Comparison of ENCODE assay signal across 30 mouse cellular contexts in genomic region chr9:103232232-103233005, GRCm38 (mm10). TPM values are rescaled to one million over a fixed set of nuclear protein-coding genes. Genes with fewer than 3 reads are reported as not detected.
DNase-seq lines count a peak whose midpoint lies in the region; ATAC-seq and TF ChIP-seq lines count a peak whose summit lies in the region.
"Had no signal": no experiment of that assay in that cellular context is flagged by ENCODE, and none has a peak within 500 bp of the region (broad histone marks: within the 10 kb centered on the region; RNA-seq: fewer than 3 reads in every experiment).

No protein-coding gene starts in this region.

- WGBS in hindbrain, embryonic 10.5 days, result 90% methylated on average over 7 of the region's 7 CpGs
- WGBS in hindbrain, embryonic 12.5 days, result 90% methylated on average over 7 of the region's 7 CpGs
- 41% methylated on average over 7 of the region's 7 CpGs for WGBS in liver, adult 2 months
- 75% methylated on average over 7 of the region's 7 CpGs for WGBS in liver, embryonic 11.5 days
- WGBS in limb, embryonic 10.5 days, result 89% methylated on average over 7 of the region's 7 CpGs

- no peaks in the 10 kb centered on the region for H3K79me2 ChIP-seq in liver, adult 2 months (ENCODE audit: control insufficient read depth, insufficient read depth, low read length)

- peaks cover 28% of the 10 kb centered on the region for H3K4me1 ChIP-seq in hindbrain, embryonic 10.5 days (replicated peaks)
- peaks cover 13% of the 10 kb centered on the region for H3K4me1 ChIP-seq in hindbrain, embryonic 12.5 days
- H3K4me1 ChIP-seq in liver, adult 2 months (ENCODE audit: control insufficient read depth, insufficient read depth, low read length), result peaks cover 34% of the 10 kb centered on the region
- H3K4me1 ChIP-seq in liver, embryonic 11.5 days (replicated peaks; ENCODE audit: control insufficient read depth, insufficient read depth, low read length), result peaks cover 11% of the 10 kb centered on the region
- H3K4me1 ChIP-seq in limb, embryonic 10.5 days, result peaks cover 22% of the 10 kb centered on the region

- no peak overlapping the region for H3K9ac ChIP-seq in hindbrain, embryonic 12.5 days
- H3K9ac ChIP-seq in liver, adult 2 months (ENCODE audit: low read depth, low read length), result no peak overlapping the region; the same call in 1 of the 2 replicates
- H3K9ac ChIP-seq in liver, embryonic 11.5 days (ENCODE audit: low read depth, low read length), result no peak overlapping the region
- H3K9ac ChIP-seq: embryonic facial prominence, embryonic 13.5 days; forebrain, embryonic 12.5 days; forebrain, embryonic 15.5 days; heart, embryonic 13.5 days; hindbrain, embryonic 14.5 days had no signal

- TF ChIP-seq CTCF in liver, adult 2 months (IDR thresholded peaks at IDR 0.05; ENCODE audit: low read depth, low read length), result no peak

- H3K27me3 ChIP-seq in hindbrain, embryonic 10.5 days (ENCODE audit: insufficient read depth, poor library complexity, severe bottlenecking), result no peaks in the 10 kb centered on the region
- no peaks in the 10 kb centered on the region for H3K27me3 ChIP-seq in hindbrain, embryonic 12.5 days
- no peaks in the 10 kb centered on the region for H3K27me3 ChIP-seq in liver, adult 2 months (ENCODE audit: control insufficient read depth, insufficient read depth, low read length)
- no peaks in the 10 kb centered on the region for H3K27me3 ChIP-seq in liver, embryonic 11.5 days (replicated peaks; ENCODE audit: control insufficient read depth, insufficient read depth, low read length)
- H3K27me3 ChIP-seq in limb, embryonic 10.5 days (ENCODE audit: low read depth, poor library complexity, severe bottlenecking), result no peaks in the 10 kb centered on the region
- H3K27me3 ChIP-seq: embryonic facial prominence, embryonic 13.5 days; forebrain, embryonic 12.5 days; forebrain, embryonic 15.5 days had no signal

- H3K9me3 ChIP-seq in hindbrain, embryonic 10.5 days, result no peaks in the 10 kb centered on the region
- H3K9me3 ChIP-seq in hindbrain, embryonic 12.5 days (replicated peaks), result no peaks in the 10 kb centered on the region
- no peaks in the 10 kb centered on the region for H3K9me3 ChIP-seq in liver, embryonic 11.5 days (ENCODE audit: control insufficient read depth, low read length)
- no peaks in the 10 kb centered on the region for H3K9me3 ChIP-seq in limb, embryonic 10.5 days (replicated peaks)
- H3K9me3 ChIP-seq: embryonic facial prominence, embryonic 10.5 days; embryonic facial prominence, embryonic 13.5 days; forebrain, embryonic 12.5 days; forebrain, embryonic 15.5 days; heart, embryonic 13.5 days had no signal

- peak overlapping the region; percentile 16; the same call in 1 of the 2 replicates for H3K27ac ChIP-seq in hindbrain, embryonic 10.5 days
- no peak overlapping the region for H3K27ac ChIP-seq in hindbrain, embryonic 12.5 days
- H3K27ac ChIP-seq in liver, adult 2 months (replicated peaks; ENCODE audit: insufficient read depth, low read depth, low read length), result peak overlapping the region; percentile 96
- no peak overlapping the region for H3K27ac ChIP-seq in liver, embryonic 11.5 days (ENCODE audit: low read depth, low read length)
- peak overlapping the region; percentile 59 for H3K27ac ChIP-seq in limb, embryonic 10.5 days
- H3K27ac ChIP-seq: embryonic facial prominence, embryonic 10.5 days; embryonic facial prominence, embryonic 13.5 days; forebrain, embryonic 12.5 days; forebrain, embryonic 15.5 days; heart, embryonic 13.5 days; hindbrain, embryonic 14.5 days; hindbrain, postnatal 0 days had no signal

- ATAC-seq in hindbrain, embryonic 12.5 days (ENCODE audit: low FRiP score), result no peak
- ATAC-seq in liver, embryonic 11.5 days (replicated peaks; ENCODE audit: low FRiP score), result no peak
- ATAC-seq: CD4-positive, CD25-positive, alpha-beta regulatory T cell, adult 4 months; forebrain, embryonic 15.5 days; hindbrain, postnatal 0 days; inflammation-experienced regulatory T-cells, adult 6 months had no signal

- H3K4me2 ChIP-seq in hindbrain, embryonic 12.5 days (replicated peaks), result no peak overlapping the region
- no peak overlapping the region for H3K4me2 ChIP-seq in liver, embryonic 11.5 days
- H3K4me2 ChIP-seq: embryonic facial prominence, embryonic 13.5 days; forebrain, embryonic 12.5 days; forebrain, embryonic 15.5 days; heart, embryonic 13.5 days; hindbrain, embryonic 14.5 days had no signal

- no peak for DNase-seq in hindbrain, embryonic 10.5 days (ENCODE audit: low spot score)
- DNase-seq in liver, adult 2 months (ENCODE audit: extremely low read depth, low read depth, low spot score), result peak; percentile 72
- DNase-seq in liver, embryonic 11.5 days (ENCODE audit: low spot score), result no peak
- peak; percentile 17 for DNase-seq in adipocyte (ENCODE audit: low spot score)
- DNase-seq in limb, embryonic 10.5 days (ENCODE audit: low spot score), result no peak
- no peak for DNase-seq in spleen, adult 18-20 months
- DNase-seq: adrenal gland, adult 8-10 months; adrenal gland, postnatal 25 days; cerebellum, adult 11-12 months; cerebellum, adult 8-10 months; cerebellum, postnatal 10 days; cerebellum, postnatal 36 days; gastrocnemius, postnatal 25 days; heart, postnatal 14 days had no signal

- H3K4me3 ChIP-seq in hindbrain, embryonic 10.5 days, result no peak overlapping the region
- H3K4me3 ChIP-seq in hindbrain, embryonic 12.5 days, result no peak overlapping the region
- H3K4me3 ChIP-seq in liver, adult 2 months (ENCODE audit: insufficient read depth, low read depth, low read length), result no peak overlapping the region
- H3K4me3 ChIP-seq in liver, embryonic 11.5 days (ENCODE audit: low read depth, low read length), result no peak overlapping the region
- no peak overlapping the region for H3K4me3 ChIP-seq in limb, embryonic 10.5 days
- H3K4me3 ChIP-seq: embryonic facial prominence, embryonic 10.5 days; embryonic facial prominence, embryonic 13.5 days; erythroblast, embryonic 14.5 days; forebrain, embryonic 12.5 days; forebrain, embryonic 15.5 days; heart, embryonic 13.5 days had no signal

- no peaks in the 10 kb centered on the region for H3K36me3 ChIP-seq in hindbrain, embryonic 10.5 days
- no peaks in the 10 kb centered on the region for H3K36me3 ChIP-seq in hindbrain, embryonic 12.5 days
- peaks cover 4% of the 10 kb centered on the region; the same call in 1 of the 2 replicates for H3K36me3 ChIP-seq in liver, adult 2 months (ENCODE audit: control insufficient read depth, insufficient read depth, low read length)
- H3K36me3 ChIP-seq in liver, embryonic 11.5 days (ENCODE audit: control insufficient read depth, insufficient read depth, low read length), result no peaks in the 10 kb centered on the region
- no peaks in the 10 kb centered on the region for H3K36me3 ChIP-seq in limb, embryonic 10.5 days
- H3K36me3 ChIP-seq: embryonic facial prominence, embryonic 10.5 days; embryonic facial prominence, embryonic 13.5 days; forebrain, embryonic 12.5 days; forebrain, embryonic 15.5 days; heart, embryonic 13.5 days had no signal

- no peak for TF ChIP-seq POLR2A in liver, adult 2 months (IDR thresholded peaks at IDR 0.05; ENCODE audit: extremely low read depth, insufficient read depth, low read length)

RNA-seq across cellular contexts. Expression of gene Trf, which starts 2.2 kb away (rescaled TPM):
- 17.2 and 27.2 TPM in 2 replicates for polyA plus RNA-seq in hindbrain, embryonic 10.5 days (2016; fragmentation: Nextera tagmentation; extraction: Ambion mirVana)
- 18.5 and 20.0 TPM in 2 replicates for polyA plus RNA-seq in hindbrain, embryonic 12.5 days (2016; fragmentation: Nextera tagmentation; extraction: Ambion mirVana)
- total RNA-seq in liver, adult 2 months (2014; rRNA removed), result 18,586 and 23,528 TPM in 2 replicates
- polyA plus RNA-seq in liver, adult 2 months (2012; rRNA removed), result 26,375 and 34,444 TPM in 2 replicates
- 2,446 and 2,726 TPM in 2 replicates for polyA plus RNA-seq in liver, embryonic 11.5 days (2014; fragmentation: Nextera tagmentation; extraction: Ambion mirVana)
- polyA plus RNA-seq in limb, embryonic 10.5 days (2016; fragmentation: Nextera tagmentation; extraction: Ambion mirVana), result 9.3 and 10.5 TPM in 2 replicates
- total RNA-seq: MEL had no signal
- polyA plus RNA-seq: C2C12 had no signal

RNA-seq across cellular contexts. Expression of gene Gm20425, which starts 2.3 kb away (rescaled TPM):
- polyA plus RNA-seq in hindbrain, embryonic 10.5 days (2016; fragmentation: Nextera tagmentation; extraction: Ambion mirVana), result not detected in 2 replicates
- 3.8 and 6.1 TPM in 2 replicates for polyA plus RNA-seq in hindbrain, embryonic 12.5 days (2016; fragmentation: Nextera tagmentation; extraction: Ambion mirVana)
- total RNA-seq in liver, adult 2 months (2014; rRNA removed), result 0.94 and 1.1 TPM in 2 replicates
- 0.37 and 0.43 TPM in 2 replicates for polyA plus RNA-seq in liver, adult 2 months (2012; rRNA removed)
- not detected in 2 replicates for polyA plus RNA-seq in liver, embryonic 11.5 days (2014; fragmentation: Nextera tagmentation; extraction: Ambion mirVana)
- polyA plus RNA-seq in limb, embryonic 10.5 days (2016; fragmentation: Nextera tagmentation; extraction: Ambion mirVana), result not detected in 2 replicates
- total RNA-seq: hematopoietic stem cell, adult 5-6 weeks; MEL had no signal
- polyA plus RNA-seq: brain, embryonic 14.5 days; C2C12; cortical plate, adult 2 months; erythroblast, embryonic 14.5 days; heart, embryonic 13.5 days had no signal

RNA-seq across cellular contexts. Expression of gene Srprb, which starts 30.5 kb away (rescaled TPM):
- 62.0 and 69.7 TPM in 2 replicates for polyA plus RNA-seq in hindbrain, embryonic 10.5 days (2016; fragmentation: Nextera tagmentation; extraction: Ambion mirVana)
- 47.6 and 49.5 TPM in 2 replicates for polyA plus RNA-seq in hindbrain, embryonic 12.5 days (2016; fragmentation: Nextera tagmentation; extraction: Ambion mirVana)
- total RNA-seq in liver, adult 2 months (2014; rRNA removed), result 8.5 and 10.7 TPM in 2 replicates
- 16.8 and 22.8 TPM in 2 replicates for polyA plus RNA-seq in liver, adult 2 months (2012; rRNA removed)
- 49.7 and 50.4 TPM in 2 replicates for polyA plus RNA-seq in liver, embryonic 11.5 days (2014; fragmentation: Nextera tagmentation; extraction: Ambion mirVana)
- 72.4 and 74.1 TPM in 2 replicates for polyA plus RNA-seq in limb, embryonic 10.5 days (2016; fragmentation: Nextera tagmentation; extraction: Ambion mirVana)

Comparison
In these comparisons a context has a peak if more than half of its experiments do, and no peak if none do; other contexts are left out.
1. DNase-seq: peak in liver, adult 2 months (single experiment) and adipocyte (single experiment); none in hindbrain, embryonic 10.5 days (single experiment), liver, embryonic 11.5 days (single experiment), limb, embryonic 10.5 days (single experiment) and spleen, adult 18-20 months (0 of 2).
2. H3K27ac ChIP-seq: peak in hindbrain, embryonic 10.5 days (single experiment), liver, adult 2 months (single experiment) and limb, embryonic 10.5 days (single experiment); none in hindbrain, embryonic 12.5 days (single experiment) and liver, embryonic 11.5 days (single experiment).
3. RNA of gene Trf, which starts 2.2 kb away (polyA plus RNA-seq): 26,375 to 34,444 TPM in liver, adult 2 months and 2,446 to 2,726 TPM in liver, embryonic 11.5 days; 17.2 to 27.2 TPM in hindbrain, embryonic 10.5 days, 18.5 to 20.0 TPM in hindbrain, embryonic 12.5 days and 9.3 to 10.5 TPM in limb, embryonic 10.5 days; every median in the first group is over 10 times any median in the second.